Mouse (Mus musculus): ENCODE measurements around the gene Ifit1. TPM values are rescaled to one million over a fixed set of nuclear protein-coding genes. Genes with fewer than 3 reads are reported as not detected.
"Not testable (repeated sequence)": the region's sequence is repeated elsewhere in the genome, so short reads cannot be mapped to it uniquely, and the experiment has no call there.

Ifit1 gene
- polyA plus RNA-seq, 1 experiment from 2014 or later: 0.11 TPM

- Histone ChIP-seq H3K27me3 (no peaks in the 10 kb centered on the region), H3K4me1 (no peaks in the 10 kb centered on the region), H3K4me2 (no peak overlapping the region), H3K9ac (no peak overlapping the region), H3K4me3 (replicated peaks) (no peak overlapping the region), H3K27ac (no peak overlapping the region), H3K9me3 (no peaks in the 10 kb centered on the region), H3K36me3 (replicated peaks) (no peaks in the 10 kb centered on the region)
- ATAC-seq (ENCODE audit: low FRiP score): no peak
- 92% methylated on average over 6 of the region's 6 CpGs for WGBS
Measured at GRCm38 (mm10) chr19:34623781-34624180, 16.9 kb upstream of the Ifit1 start.

- 84% methylated on average over 4 of the region's 4 CpGs for WGBS
- ATAC-seq (ENCODE audit: low FRiP score): no peak
- Histone ChIP-seq H3K4me2 (no peak overlapping the region), H3K9me3 (no peaks in the 10 kb centered on the region), H3K27ac (no peak overlapping the region), H3K4me3 (replicated peaks) (no peak overlapping the region), H3K27me3 (no peaks in the 10 kb centered on the region), H3K9ac (no peak overlapping the region), H3K36me3 (replicated peaks) (no peaks in the 10 kb centered on the region), H3K4me1 (no peaks in the 10 kb centered on the region)
Measured at GRCm38 (mm10) chr19:34624663-34625062, 16.0 kb upstream of the Ifit1 start.

- Histone ChIP-seq H3K4me3 (replicated peaks) (no peak overlapping the region), H3K9me3 (no peaks in the 10 kb centered on the region), H3K4me1 (no peaks in the 10 kb centered on the region), H3K27me3 (no peaks in the 10 kb centered on the region), H3K27ac (no peak overlapping the region), H3K9ac (no peak overlapping the region), H3K4me2 (no peak overlapping the region), H3K36me3 (replicated peaks) (no peaks in the 10 kb centered on the region)
- ATAC-seq (ENCODE audit: low FRiP score): no peak
- 75% methylated on average over 2 of the region's 2 CpGs for WGBS
Measured at GRCm38 (mm10) chr19:34627496-34627895, 13.2 kb upstream of the Ifit1 start.

- Histone ChIP-seq H3K4me1 (no peaks in the 10 kb centered on the region), H3K9ac (no peak overlapping the region), H3K9me3 (no peaks in the 10 kb centered on the region), H3K4me3 (replicated peaks) (no peak overlapping the region), H3K4me2 (no peak overlapping the region), H3K27ac (no peak overlapping the region), H3K36me3 (replicated peaks) (no peaks in the 10 kb centered on the region), H3K27me3 (no peaks in the 10 kb centered on the region)
- ATAC-seq (ENCODE audit: low FRiP score): no peak
Measured at GRCm38 (mm10) chr19:34631487-34631886, 9.2 kb upstream of the Ifit1 start.

- H3K27me3 ChIP-seq: no peaks in the 10 kb centered on the region
- H3K4me1 ChIP-seq: no peaks in the 10 kb centered on the region
- 81% methylated on average over 2 of the region's 2 CpGs for WGBS
- H3K4me2 ChIP-seq: no peak overlapping the region
- H3K36me3 ChIP-seq (replicated peaks): no peaks in the 10 kb centered on the region
- H3K9ac ChIP-seq: no peak overlapping the region
- H3K9me3 ChIP-seq: no peaks in the 10 kb centered on the region
- no peak overlapping the region for H3K4me3 ChIP-seq (replicated peaks)
- no peak overlapping the region for H3K27ac ChIP-seq
- no peak for ATAC-seq (ENCODE audit: low FRiP score)
Measured at GRCm38 (mm10) chr19:34633484-34633883, 7.2 kb upstream of the Ifit1 start.

GRCm38 (mm10) chr19:34636933-34637557 is 3.6 kb upstream of the Ifit1 start:
- Histone ChIP-seq H3K4me2 (no peak overlapping the region), H3K9ac (no peak overlapping the region), H3K36me3 (replicated peaks) (no peaks in the 10 kb centered on the region), H3K4me3 (replicated peaks) (no peak overlapping the region), H3K4me1 (no peaks in the 10 kb centered on the region), H3K27ac (no peak overlapping the region), H3K27me3 (no peaks in the 10 kb centered on the region), H3K9me3 (no peaks in the 10 kb centered on the region)
- ATAC-seq (ENCODE audit: low FRiP score): peak; percentile 75
- 14% methylated on average over 3 of the region's 3 CpGs for WGBS

GRCm38 (mm10) chr19:34642616-34643015 is 1.9 kb downstream of the Ifit1 start:
- Histone ChIP-seq H3K9ac (no peak overlapping the region), H3K27ac (no peak overlapping the region), H3K4me1 (no peaks in the 10 kb centered on the region), H3K36me3 (replicated peaks) (no peaks in the 10 kb centered on the region), H3K27me3 (no peaks in the 10 kb centered on the region), H3K4me2 (no peak overlapping the region), H3K9me3 (no peaks in the 10 kb centered on the region), H3K4me3 (replicated peaks) (no peak overlapping the region)
- ATAC-seq (ENCODE audit: low FRiP score): no peak
- WGBS: 87% methylated on average over 5 of the region's 5 CpGs

GRCm38 (mm10) chr19:34647630-34648029 is 7.0 kb downstream of the Ifit1 start:
- 89% methylated on average over 8 of the region's 8 CpGs for WGBS
- not testable (repeated sequence) for H3K4me3 ChIP-seq (replicated peaks); ATAC-seq (ENCODE audit: low FRiP score); H3K4me2 ChIP-seq; H3K9me3 ChIP-seq; H3K27ac ChIP-seq; H3K27me3 ChIP-seq; H3K9ac ChIP-seq; H3K36me3 ChIP-seq (replicated peaks); H3K4me1 ChIP-seq

GRCm38 (mm10) chr19:34650276-34650675 is 9.6 kb downstream of the Ifit1 start:
- no peak overlapping the region for H3K4me2 ChIP-seq
- no peak for ATAC-seq (ENCODE audit: low FRiP score)
- H3K36me3 ChIP-seq (replicated peaks): no peaks in the 10 kb centered on the region
- H3K4me1 ChIP-seq: no peaks in the 10 kb centered on the region
- H3K9ac ChIP-seq: no peak overlapping the region
- no peak overlapping the region for H3K4me3 ChIP-seq (replicated peaks)
- H3K27ac ChIP-seq: no peak overlapping the region
- 92% methylated on average over 3 of the region's 3 CpGs for WGBS
- H3K27me3 ChIP-seq: no peaks in the 10 kb centered on the region
- no peaks in the 10 kb centered on the region for H3K9me3 ChIP-seq

GRCm38 (mm10) chr19:34650997-34651396 is 10.3 kb downstream of the Ifit1 start:
- Histone ChIP-seq H3K4me2 (no peak overlapping the region), H3K9ac (no peak overlapping the region), H3K9me3 (no peaks in the 10 kb centered on the region), H3K27me3 (no peaks in the 10 kb centered on the region), H3K27ac (no peak overlapping the region), H3K36me3 (replicated peaks) (no peaks in the 10 kb centered on the region), H3K4me1 (no peaks in the 10 kb centered on the region), H3K4me3 (replicated peaks) (no peak overlapping the region)
- 89% methylated on average over 6 of the region's 6 CpGs for WGBS
- no peak for ATAC-seq (ENCODE audit: low FRiP score)

GRCm38 (mm10) chr19:34655227-34655805 is 14.6 kb downstream of the Ifit1 start:
- Histone ChIP-seq H3K27me3 (no peaks in the 10 kb centered on the region), H3K4me1 (0 out of 2 replicates have a peak, but pooled peaks cover 2% of the 10 kb centered on the region), H3K4me3 (replicated peaks) (no peak overlapping the region), H3K9me3 (no peaks in the 10 kb centered on the region), H3K36me3 (replicated peaks) (no peaks in the 10 kb centered on the region), H3K4me2 (no peak overlapping the region), H3K9ac (no peak overlapping the region), H3K27ac (no peak overlapping the region)
- ATAC-seq (ENCODE audit: low FRiP score): no peak
- WGBS: 90% methylated on average over 10 of the region's 10 CpGs

- Histone ChIP-seq H3K4me2 (no peak overlapping the region), H3K9me3 (no peaks in the 10 kb centered on the region), H3K4me3 (replicated peaks) (no peak overlapping the region), H3K27me3 (no peaks in the 10 kb centered on the region), H3K36me3 (replicated peaks) (no peaks in the 10 kb centered on the region), H3K4me1 (0 out of 2 replicates have a peak, but pooled peaks cover 2% of the 10 kb centered on the region), H3K9ac (no peak overlapping the region), H3K27ac (no peak overlapping the region)
- WGBS: 39% methylated on average over 2 of the region's 2 CpGs
- ATAC-seq (ENCODE audit: low FRiP score): no peak
Measured at GRCm38 (mm10) chr19:34656511-34657298, 16.0 kb downstream of the Ifit1 start.

Data from forebrain, embryonic 12.5 days (tissue).